Mouse (Mus musculus): ENCODE measurements around the gene Eif2a.
"Not testable (repeated sequence)": the region's sequence is repeated elsewhere in the genome, so short reads cannot be mapped to it uniquely, and the experiment has no call there.

Gene Eif2a

GRCm38 (mm10) chr3:58592666-58593065 is 67.0 kb downstream of the Eif2a start:
- in situ Hi-C loops (cut with MboI; ENCODE audit: low sequenced_read_pairs), result not testable (repeated sequence)

- in situ Hi-C loops (cut with MboI; ENCODE audit: low sequenced_read_pairs), result no loop called here
Observed at GRCm38 (mm10) chr3:58593623-58594022, 68.0 kb downstream of the Eif2a start.

All from CH12F3 (cell line).